Mouse (Mus musculus): ENCODE measurements around the gene Dennd1b.

GRCm38 (mm10) chr1:139077989-139078388, 114.8 kb downstream of the Dennd1b start:
- TF ChIP-seq CTCF (conservative IDR thresholded peaks at IDR 0.05 in 1 of 2, IDR thresholded peaks at IDR 0.05 in 1 of 2; ENCODE audit: low read depth in 2 of 2, low read length in 2 of 2), result no peak
- no peak for TF ChIP-seq TBP (conservative IDR thresholded peaks at IDR 0.05; ENCODE audit: low read depth, low read length)
- TF ChIP-seq MEF2A (IDR thresholded peaks at IDR 0.05; ENCODE audit: borderline replicate concordance, low read depth, low read length), result no peak
- no peak for TF ChIP-seq HCFC1 (IDR thresholded peaks at IDR 0.05; ENCODE audit: low read depth, low read length)
- TF ChIP-seq E2F4 (IDR thresholded peaks at IDR 0.05; ENCODE audit: insufficient replicate concordance, low read depth, low read length), result no peak
- TF ChIP-seq POLR2A (IDR thresholded peaks at IDR 0.05; ENCODE audit: low read depth, low read length), result no peak
- TF ChIP-seq MAZ (IDR thresholded peaks at IDR 0.05; ENCODE audit: low read depth, low read length), result no peak
- TF ChIP-seq GABPA (IDR thresholded peaks at IDR 0.05; ENCODE audit: insufficient replicate concordance, low read depth, low read length), result no peak
- TF ChIP-seq EP300 (IDR thresholded peaks at IDR 0.05; ENCODE audit: low read length), result no peak
